Mouse (Mus musculus): Measurements from ENCODE around the gene Prrc2b.

Gene Prrc2b

DNA sequence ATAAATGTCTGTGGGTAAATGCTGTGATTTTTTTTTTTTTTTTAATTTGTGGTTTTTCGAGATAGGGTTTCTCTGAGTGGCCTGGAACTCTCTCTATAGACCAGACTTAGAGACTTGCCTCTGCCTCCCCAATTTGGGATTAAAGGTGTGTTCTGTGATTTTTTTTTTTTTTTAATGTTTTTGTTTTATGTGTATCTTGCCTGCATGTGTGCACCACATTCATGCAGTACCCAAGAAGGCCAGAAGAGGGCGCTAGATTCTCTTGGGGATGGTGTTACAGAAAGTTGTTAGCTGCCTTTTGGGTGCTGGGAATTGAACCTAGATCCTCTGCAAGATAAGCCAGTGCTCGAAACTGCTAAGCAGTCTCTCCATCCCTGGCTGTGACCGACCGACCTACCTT, 10.1 kb downstream of the Prrc2b start:
- DNase-seq (ENCODE audit: inconsistent ontology term), result no peak

DNA sequence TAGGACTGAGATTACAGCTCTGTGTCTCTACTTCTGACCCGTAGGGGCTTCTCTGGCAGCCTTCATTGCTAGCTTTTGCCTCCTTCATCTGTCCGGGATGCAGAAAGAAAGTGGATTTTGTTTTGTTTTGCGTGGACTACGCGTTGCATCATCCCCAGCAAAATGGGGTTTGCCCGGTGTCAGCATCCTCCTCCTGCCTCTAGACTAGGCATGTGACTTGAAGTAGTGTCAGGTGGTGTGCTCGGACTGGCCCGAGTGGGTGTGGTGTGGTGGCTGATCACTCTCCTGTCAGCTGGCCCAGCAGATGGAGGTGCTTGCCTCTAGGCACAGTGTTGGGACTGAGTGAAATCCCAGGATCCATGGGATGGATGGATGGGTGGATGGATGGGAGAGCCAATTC, 11.2 kb downstream of the Prrc2b start:
- no peak for DNase-seq (ENCODE audit: inconsistent ontology term)

DNA sequence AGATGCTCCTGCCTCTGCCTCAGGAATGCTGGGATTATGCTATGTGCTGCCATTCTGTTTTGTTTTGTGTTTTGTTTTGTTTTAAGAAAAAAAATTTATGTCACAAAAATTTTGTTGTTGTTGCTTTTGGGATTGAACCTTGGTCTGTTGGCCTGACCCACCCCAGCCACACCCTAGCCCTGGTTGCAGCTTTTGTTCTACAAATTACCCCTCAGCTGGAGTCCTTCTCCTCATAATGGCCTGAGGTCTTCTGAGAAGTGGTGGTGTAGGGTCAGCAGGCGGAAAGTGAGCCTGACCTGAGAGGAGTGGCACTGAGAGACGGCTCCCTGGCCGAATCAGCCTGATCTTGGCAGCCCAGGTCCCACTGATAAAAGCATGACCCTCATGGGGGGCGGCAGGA, 11.8 kb downstream of the Prrc2b start:
- DNase-seq (ENCODE audit: inconsistent ontology term), result no peak

DNA sequence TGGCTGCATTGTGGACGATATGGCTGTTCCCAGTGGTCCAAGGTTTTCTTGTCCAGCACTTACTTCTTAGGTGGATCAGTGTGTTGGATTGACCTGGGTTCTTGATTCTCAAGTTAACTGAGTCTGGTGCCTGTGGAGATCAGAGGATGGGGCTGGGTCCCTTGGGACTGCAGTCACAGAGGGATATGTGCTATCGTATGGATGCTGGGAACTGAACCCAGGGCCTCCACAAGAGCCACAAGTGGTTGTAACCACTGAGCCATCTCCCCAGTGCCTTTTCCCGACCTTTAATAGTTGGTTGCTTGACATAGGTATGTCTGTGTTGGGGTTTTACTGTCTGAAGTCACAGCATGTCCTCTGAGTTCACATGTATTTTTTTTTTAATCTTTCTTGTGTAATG, 12.2 kb downstream of the Prrc2b start:
- no peak for DNase-seq (ENCODE audit: inconsistent ontology term)

DNA sequence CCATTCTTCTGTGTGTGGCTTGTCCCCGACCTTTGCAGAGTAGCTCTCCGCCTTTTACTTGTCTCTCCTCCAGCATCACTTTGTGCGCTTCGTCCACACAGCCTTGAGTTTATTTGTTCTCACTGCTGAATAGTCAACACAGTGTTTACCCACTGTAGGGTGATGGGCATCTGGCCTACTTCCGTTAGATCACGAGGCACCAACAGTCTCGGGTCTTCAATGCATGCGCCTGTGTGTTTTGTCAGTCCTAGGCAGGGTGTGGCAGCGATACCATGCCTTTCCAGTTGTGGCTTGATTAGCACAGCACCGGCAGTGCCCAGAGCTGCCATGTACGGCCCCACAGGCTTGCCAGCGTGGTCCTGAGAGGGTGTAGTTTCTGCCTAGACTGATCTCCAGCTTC, 13.6 kb downstream of the Prrc2b start:
- no peak for DNase-seq (ENCODE audit: inconsistent ontology term)

DNA sequence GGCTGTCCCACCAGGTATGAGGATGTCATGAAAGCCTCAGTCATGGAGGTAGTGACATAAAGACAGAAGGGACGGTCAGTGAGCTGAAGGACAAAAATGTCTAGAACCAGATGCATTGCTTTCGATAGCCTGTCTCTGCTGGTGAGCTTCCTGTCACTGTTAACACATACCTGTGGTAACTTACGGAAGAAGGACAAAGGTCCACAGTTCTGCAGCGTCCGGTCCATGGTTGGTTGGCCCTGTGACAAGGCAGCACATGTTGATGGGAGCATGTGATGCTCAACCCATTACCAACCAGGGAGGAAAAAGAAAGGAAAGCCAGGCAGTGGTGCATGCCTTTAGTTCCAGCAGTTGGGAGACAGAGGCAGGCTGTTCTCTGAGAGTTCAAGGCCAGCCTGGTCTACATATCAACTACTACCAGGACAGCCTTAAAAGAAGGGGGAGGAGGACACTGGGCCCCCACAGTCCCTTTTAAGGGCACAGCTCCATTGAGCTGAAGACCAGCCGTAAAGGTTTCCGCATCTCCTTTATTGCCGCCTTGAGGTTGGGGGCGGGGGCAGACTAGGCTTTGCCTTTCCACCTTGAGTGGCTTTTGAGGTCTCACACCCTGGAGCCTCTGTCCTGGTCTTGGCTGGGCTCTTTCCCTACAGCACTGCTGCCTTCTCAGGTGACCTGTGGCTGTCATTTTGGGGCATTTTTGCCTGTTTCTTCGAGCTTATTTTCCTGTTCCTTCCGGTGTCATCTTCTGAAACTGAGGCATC, 14.3 kb downstream of the Prrc2b start:
- DNase-seq (ENCODE audit: inconsistent ontology term), result no peak

DNA sequence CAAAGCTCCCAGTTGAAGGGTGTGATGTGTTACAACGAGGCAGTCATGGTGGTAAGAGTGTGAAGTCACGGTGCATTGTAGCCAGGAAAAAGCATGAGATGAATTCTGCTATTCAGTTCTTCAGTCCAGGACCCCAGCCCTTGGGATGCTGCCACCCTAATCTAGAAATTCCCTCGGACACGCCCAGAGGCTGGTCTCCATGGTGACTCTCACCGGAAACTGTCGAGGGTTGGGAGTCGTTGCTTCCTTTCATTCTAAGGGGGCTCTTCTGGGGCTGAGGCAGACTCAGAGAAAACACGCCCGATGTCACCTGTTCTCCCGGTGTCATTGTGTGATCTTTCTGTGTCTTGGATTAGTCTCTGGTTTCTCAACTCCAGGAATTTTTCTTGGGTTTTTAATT, 15.7 kb downstream of the Prrc2b start:
- DNase-seq (ENCODE audit: inconsistent ontology term), result no peak

DNA sequence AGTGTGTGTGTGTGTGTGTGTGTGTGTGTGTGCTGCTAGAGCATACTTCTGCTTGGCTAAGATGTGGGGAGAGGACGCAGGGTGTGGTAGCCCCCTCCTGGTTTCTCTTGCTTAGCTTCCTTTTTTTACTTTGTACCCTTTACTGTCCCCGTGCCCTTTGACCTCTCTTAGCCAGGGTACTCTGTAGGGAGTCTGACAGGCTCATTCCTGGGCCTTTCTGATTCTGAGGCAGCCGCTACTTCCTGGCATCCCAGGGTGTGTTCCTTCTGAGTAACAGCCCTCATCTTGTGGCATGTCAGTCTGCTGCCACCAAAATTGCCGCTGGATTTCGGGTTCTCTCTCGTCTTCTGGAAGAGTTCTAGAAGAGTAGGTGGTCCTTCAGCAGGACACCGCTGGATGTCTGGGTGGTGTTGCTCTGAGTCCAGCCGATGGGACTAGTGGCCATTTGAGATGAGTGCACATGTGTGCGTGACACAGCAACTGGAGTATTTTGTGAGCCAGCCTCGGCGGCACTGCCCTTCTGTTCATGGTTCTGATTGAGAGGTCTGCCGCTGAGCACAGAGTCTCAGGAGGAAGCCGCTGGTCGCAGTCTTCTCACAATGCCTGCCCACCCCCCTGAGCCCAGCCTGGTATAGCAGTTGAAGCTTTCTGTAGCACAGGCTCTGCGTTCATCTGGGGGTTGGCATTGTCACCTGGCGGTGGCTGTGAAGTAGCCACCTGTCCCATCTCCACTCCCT, 16.3 kb downstream of the Prrc2b start:
- DNase-seq (ENCODE audit: inconsistent ontology term), result peak; percentile 52

DNA sequence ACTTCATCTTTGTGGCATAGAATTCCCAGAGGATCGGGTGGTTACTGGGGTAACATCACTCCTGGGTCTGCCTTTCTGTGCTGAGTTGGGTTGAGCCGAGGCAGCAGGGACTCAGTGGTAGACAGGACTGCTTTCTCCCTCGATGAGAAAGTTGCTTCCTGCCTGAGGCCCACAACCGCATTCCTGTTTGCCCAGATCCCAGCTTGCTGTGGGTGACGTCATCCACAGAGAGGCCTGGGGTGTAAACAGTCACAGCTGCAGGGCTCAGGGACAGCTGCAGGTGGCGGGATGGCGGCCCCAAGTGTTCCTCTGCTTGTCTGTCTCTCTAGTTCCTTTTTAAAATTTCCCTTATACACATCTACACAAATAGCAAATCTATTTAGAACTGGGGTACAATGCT, 16.9 kb downstream of the Prrc2b start:
- peak; percentile 89 for DNase-seq (ENCODE audit: inconsistent ontology term)

DNA sequence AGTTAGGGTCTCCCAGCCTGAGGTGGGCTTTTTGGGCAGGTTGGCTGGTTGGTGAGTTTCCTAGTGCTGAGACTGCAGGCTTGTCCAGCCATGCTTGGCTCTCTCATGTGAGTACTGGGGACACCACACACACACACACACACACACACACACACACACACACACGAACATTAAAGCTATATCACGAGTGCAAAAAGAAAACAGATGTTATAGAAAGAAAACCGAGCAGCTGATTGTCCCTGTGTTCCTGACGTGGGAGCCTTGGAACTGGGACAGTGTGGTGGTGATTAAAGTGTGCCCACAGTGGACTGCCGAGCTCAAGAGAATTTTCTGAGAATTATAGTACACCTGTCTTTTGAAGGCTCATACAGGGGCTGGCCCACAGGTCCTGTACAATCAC, 18.4 kb downstream of the Prrc2b start:
- DNase-seq (ENCODE audit: inconsistent ontology term), result no peak

DNA sequence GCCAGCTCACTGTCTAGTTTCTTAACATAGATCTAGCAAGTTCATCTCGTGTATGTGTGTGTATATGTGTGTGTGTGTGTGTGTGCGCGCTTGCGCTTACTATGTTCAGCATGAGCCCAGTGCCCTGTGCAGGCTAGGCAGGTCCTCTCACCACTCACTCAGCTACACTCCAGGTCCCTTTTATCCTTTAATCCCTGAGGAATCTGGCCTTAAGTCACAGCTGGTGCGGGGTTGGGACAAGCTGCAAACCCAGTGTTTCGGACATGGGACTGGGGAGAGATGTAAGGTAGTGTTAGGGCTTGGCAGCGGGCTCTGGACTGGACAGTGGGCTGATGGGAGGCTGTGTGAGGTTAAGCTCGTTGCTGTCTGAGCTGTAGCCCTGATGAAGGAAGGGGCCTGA, 19.1 kb downstream of the Prrc2b start:
- no peak for DNase-seq (ENCODE audit: inconsistent ontology term)

DNA sequence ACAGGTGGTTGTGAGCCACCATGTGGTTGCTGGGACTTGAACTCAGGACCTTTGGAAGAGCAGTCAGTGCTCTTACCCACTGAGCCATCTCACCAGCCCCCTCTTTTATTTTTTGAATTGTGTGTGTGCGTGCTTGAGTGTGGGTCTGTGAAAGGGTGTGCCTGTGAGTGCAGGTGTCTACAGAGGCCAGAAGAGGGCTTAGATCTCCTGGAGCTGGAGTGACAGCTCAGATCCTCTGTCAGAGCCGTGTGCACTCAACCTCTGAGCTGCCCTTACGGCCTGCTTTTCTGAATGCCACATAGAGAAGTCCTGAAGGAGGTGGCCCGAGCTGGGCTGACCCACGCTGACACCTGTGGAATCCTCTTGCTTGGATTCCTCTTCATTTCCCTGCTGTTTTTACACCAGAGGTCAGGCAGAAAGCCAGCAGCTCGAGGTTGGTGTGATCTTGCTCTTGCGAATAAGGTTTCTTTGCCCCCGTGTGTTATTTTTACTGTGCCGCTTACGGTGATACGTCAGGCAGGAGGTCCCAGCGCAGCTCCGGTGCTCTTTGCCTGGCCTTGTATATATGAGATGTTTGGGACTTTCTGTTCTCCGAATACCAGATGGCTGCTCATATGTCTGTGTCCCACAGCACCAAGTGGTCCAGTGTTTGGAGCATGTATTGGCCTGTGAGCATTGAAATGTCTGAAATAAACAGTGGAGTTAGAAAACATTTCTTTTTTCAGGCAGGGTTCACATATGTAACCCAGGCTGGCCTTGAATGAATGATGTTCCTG, 21.0 kb downstream of the Prrc2b start:
- DNase-seq (ENCODE audit: inconsistent ontology term), result no peak

DNA sequence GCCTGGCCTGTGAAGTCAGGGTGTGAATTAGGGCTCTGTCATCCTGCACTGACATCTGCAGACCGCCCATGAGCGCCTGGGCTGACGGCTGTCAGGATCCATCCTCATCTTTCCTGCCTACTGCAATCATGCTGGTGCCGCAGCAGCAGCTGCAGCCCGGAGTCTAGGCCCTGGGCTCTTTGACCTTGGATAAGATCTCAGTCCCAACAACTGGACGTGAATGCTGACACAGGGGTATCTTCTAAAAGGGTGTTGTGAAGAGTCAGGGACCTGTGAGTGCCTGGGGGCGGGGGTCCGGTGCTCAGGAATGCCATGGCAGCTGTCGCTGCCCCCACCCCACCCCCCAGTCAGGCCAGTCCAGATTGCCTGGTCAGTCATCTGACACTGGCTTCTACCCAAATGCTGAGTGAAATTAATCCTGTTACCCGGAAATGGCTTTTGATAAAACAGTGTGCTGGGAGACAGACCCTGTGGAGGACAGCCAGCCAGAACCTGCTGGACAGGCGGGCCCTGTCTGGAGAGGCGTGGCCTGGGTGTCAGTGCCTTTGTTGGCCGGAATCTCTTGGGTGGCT, 23.4 kb downstream of the Prrc2b start:
- DNase-seq (ENCODE audit: inconsistent ontology term), result peak; percentile 93

DNA sequence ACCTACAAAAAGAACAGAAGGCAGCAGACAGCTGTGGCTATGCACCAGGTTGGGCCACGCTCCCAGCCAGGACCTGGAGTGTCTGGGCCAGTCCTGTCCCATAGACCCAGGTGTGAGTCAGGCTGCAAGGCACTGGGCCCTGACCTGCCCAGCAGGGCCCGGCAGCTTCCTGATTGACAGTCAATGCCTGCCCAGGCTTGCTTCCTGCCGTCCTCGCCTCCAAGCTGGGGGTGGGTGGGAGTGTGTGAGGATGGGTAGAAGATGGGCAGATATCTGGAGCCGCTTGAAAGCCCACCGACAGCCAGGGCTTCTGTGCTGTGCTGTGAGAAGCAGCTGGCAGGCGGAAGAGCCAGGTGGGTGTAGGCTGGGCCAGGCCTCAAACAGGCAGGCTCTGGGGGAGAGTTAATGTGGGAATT, 24.2 kb downstream of the Prrc2b start:
- DNase-seq (ENCODE audit: inconsistent ontology term), result peak; percentile 57

DNA sequence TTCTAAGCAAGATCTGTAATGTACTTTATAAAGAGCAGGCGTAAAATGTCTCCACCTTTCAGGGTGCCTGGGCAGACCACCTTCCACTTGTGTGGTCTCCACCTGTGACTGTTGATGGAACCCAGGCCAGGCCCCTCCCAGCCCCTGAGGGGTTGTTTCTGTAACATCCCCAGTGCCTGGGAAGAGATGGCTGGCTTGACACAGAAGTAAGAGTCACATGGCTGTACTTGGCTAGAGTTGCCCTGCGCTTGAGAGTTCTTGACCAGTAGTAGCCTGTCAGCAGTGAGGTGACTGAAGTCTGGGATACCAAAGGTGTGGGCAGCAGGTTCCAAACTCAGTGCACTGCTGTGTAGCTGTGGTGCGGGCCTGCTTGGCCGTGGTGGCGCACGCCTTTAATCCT, 24.6 kb downstream of the Prrc2b start:
- DNase-seq (ENCODE audit: inconsistent ontology term), result no peak

DNA sequence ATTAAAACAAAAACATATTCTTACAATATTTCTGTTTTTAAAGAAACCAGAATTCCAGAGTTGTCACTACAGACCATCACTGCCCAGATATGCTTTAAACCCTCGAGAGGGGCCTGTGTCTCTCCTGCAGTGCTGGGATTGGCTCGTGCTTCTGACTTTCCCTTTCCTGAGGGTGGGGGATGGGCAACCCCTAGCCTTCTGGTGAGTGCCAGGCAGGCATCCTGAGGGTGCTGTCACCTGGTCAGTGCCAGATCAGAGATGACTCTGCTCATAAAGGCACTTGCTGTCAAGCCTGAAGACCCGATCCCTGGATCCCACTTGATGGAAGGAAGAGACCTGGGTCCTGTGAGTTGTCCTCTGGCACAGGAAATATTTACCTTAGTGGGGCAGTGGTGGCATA, 26.0 kb downstream of the Prrc2b start:
- DNase-seq (ENCODE audit: inconsistent ontology term), result no peak

DNA sequence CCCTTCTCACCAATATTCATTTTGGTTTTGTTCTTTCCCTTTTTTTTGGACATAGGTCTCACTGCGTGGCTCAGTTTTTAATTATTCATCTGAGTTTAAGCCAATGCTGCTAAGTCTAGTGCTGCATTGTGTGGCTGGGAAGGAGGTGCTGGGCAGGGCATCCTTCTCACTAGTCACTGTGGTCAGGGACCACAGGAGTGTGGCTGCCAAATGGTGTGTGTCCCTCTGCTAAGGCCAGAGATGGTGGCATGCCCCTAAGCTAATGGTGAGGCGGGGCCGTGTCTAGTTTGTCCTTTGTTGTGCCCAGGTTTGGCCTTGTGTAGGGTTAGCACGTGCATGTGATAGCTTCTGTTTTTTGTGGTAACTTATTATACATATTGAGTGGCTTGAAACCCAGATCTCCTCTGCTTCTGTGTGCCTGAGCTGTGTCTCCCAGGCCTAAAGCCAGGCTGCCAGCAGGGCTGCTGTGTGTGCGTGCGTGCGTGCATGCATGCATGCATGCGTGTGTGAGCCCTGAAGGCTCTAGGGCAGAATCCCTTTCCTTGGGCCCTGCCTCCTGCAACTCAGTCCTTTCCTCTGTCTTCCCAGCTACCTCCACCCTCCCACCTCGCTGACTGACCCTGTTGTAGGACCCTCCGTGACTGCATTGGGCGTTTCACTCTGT, 26.6 kb downstream of the Prrc2b start:
- no peak for DNase-seq (ENCODE audit: inconsistent ontology term)

DNA sequence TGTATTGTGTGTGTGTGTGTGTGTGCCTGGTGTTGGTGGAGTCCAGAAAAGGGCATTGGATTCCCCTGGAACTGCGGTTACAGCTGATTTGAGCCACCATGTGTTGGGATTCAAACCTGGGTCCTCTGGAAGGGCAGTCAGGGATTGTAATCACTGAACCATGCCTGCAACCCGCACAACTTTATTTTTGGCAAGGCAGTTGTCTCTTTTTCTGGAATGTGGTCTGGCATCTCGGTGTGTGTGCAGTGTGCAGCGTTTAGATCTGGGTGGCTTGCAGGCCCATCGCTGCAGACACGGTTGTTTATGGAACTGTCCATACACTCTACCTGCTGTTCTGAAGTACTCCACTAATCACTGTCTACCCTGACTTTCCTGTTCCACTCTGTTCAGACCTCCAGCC, 28.5 kb downstream of the Prrc2b start:
- DNase-seq (ENCODE audit: inconsistent ontology term), result no peak

DNA sequence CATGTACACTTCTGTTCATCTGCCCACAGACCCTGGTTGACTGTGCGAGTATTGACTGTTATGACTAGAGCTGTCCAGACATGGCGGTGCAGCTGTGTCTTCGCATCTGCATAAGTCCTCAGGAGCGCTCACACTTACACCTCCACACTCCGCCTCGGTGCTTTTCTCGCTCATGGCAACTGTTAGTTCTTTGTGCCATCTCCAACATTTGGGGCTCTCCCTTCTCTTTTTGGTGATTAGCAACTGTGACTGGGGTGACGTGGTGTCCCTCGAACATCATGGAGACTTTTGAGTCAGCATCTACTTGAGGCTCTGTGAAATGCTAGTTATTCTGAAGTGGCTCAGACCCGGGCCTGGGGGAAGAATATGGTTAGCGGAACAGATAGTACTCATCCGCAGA, 29.2 kb downstream of the Prrc2b start:
- no peak for DNase-seq (ENCODE audit: inconsistent ontology term)

DNA sequence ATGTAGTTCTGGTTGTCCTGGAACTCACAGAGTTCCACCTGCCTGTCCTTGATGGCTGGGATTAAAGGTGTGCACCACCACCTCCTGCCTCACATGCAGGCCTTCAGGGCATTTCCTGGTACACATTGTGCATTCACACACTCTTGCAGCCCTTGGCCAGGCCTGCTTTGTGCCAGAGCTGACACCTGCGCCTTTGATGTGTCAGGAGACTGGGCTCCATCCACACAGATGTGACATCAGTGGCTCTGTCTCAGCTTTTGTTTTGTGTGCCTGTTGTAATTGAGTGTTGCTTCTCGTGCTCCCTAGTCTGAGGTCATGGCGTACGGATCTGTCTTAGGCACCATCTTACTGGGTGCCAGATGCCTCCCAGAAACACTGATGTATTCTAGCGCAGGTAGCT, 30.5 kb downstream of the Prrc2b start:
- no peak for DNase-seq (ENCODE audit: inconsistent ontology term)

DNA sequence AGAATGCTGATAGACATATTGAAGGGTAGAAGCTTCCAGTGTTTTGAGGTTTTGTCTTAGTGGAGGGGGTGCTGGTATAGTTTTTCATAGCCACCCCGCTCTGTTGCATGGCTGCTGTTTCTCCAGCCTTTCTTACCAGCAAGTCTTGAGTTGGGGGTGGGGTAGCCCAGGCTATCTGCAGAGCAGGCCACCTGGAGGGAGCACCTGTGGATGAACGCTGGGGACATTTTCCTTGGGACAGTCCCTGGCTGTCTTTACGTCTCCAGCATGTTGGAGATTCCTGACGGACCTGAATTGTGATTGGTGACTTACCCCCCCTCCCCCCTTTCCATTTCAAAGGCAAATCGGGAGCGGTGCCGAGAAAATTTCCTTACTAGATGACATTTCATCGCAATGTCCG, 31.2 kb downstream of the Prrc2b start:
- DNase-seq (ENCODE audit: inconsistent ontology term), result no peak
